Mouse (Mus musculus) lung, embryonic 14.5 days (tissue): ENCODE measurements at regions not wholly inside any gene's neighbourhood (a gene's known extent, or its start where the extent isn't known, plus 50 kb on each side); places are given as distances from the start of the nearest gene placed in this dataset.

Experiments
- ATAC-seq: fragments of 200-750 bp; cut with Nextera tagmentation; 2 replicates; pipeline ENCODE4 v1.8.0; 2017; ENCODE audit warnings: mild to moderate bottlenecking, moderate TSS enrichment, moderate library complexity; ENCODE audit not compliant: insufficient read depth
- DNase-seq: peaks from one replicate; pipeline ENCODE4 v3.0.0-alpha.2; 2015
- H3K27ac ChIP-seq: fragments of 300-500 bp; sonication (generic); 2 replicates; pipeline ENCODE4 v1.5.1; 2014; ENCODE audit warnings: low read depth, mild to moderate bottlenecking, moderate library complexity
- H3K27me3 ChIP-seq: fragments of 300-500 bp; sonication (generic); 2 replicates; pipeline ENCODE4 v1.6.1; 2014; ENCODE audit warnings: low read length, control low read depth; ENCODE audit not compliant: insufficient read depth
- H3K36me3 ChIP-seq: fragments of 300-500 bp; sonication (generic); 2 replicates; pipeline ENCODE4 v1.6.1; 2014; ENCODE audit warnings: control low read depth; ENCODE audit not compliant: insufficient read depth
- H3K4me1 ChIP-seq: fragments of 300-500 bp; sonication (generic); 2 replicates; pipeline ENCODE4 v1.6.1; 2014; ENCODE audit warnings: antibody characterized with exemption, control low read depth; ENCODE audit not compliant: insufficient read depth
- H3K4me2 ChIP-seq: fragments of 300-500 bp; sonication (generic); 2 replicates; pipeline ENCODE4 v1.6.1; 2014; ENCODE audit warnings: mild to moderate bottlenecking
- H3K4me3 ChIP-seq: fragments of 300-500 bp; sonication (generic); 2 replicates; pipeline ENCODE4 v1.5.1; 2014; ENCODE audit warnings: low read depth, low read length
- H3K9ac ChIP-seq: fragments of 300-500 bp; sonication (generic); 2 replicates; pipeline ENCODE4 v1.6.1; 2014
- H3K9me3 ChIP-seq: fragments of 300-500 bp; sonication (generic); 2 replicates; pipeline ENCODE4 v1.6.1; 2016; ENCODE audit warnings: low read depth, low read length, control low read depth
- CTCF ChIP-seq: IDR thresholded peaks from 2 replicates; pipeline ENCODE4 v1.5.1; 2016; ENCODE audit warnings: antibody characterized with exemption, low read depth
- WGBS: fragments of 180-500 bp; shearing (Covaris S2); extraction: QIAGEN DNeasy Blood & Tissue Kit; methylation state at CpG from one replicate; pipeline ENCODE4 v1.1.7; 2014; 5-methylcytosine and 5-hydroxymethylcytosine counted together

DNA sequence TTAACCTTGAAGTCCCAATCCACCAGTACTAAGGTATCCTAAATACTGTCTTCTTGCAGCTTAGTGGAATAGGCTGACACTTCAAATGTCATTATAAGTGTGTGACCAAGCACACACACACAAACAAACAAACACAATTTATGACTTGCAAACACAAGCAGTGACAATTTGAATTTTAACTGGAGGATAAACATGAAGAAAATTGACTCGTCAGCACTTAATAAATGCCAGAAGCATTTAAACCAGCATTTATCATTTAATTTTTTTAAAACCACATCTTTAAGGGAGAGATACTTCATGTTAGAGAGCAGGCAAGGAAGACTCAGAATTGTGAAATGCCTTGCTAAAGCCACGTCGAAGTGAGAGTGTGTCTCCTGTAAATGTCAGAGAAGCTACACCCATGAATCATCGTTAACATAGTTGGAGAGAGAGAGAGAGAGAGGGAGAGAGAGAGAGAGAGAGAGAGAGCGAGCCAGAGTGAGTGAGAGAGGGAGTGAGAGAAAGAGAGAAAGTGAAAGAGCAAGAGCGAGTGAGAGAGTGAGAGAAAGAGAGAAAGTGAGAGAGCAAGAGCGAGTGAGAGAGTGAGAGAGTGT lies 149.4 kb upstream of the Cdkn2b start:
- ATAC-seq: no peak
- DNase-seq: no peak
- TF ChIP-seq CTCF: no peak
- 57% methylated on average over 7 of the region's 7 CpGs for WGBS
- Histone ChIP-seq H3K27ac (no peak overlapping the region), H3K9me3 (no peaks in the 10 kb centered on the region), H3K36me3 (no peaks in the 10 kb centered on the region), H3K4me3 (no peak overlapping the region), H3K27me3 (no peaks in the 10 kb centered on the region), H3K4me2 (no peak overlapping the region), H3K4me1 (no peaks in the 10 kb centered on the region), H3K9ac (no peak overlapping the region)

DNA sequence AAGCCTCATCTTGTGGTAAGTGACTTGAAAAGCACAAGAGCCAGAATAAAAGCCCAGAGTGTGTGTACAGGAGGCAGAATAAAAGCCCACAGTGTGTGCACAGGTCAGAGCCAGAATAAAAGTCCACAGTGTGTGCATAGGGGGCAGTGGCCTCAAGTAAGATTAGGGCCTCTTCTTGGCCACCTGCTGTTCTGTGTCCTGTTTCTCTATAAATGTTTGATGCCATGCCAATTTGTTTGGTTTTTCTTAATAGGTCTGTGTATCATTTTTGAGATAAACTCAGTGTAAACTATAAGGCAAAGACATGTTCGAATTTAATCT lies 148.5 kb upstream of the Cdkn2b start:
- no peaks in the 10 kb centered on the region for H3K4me1 ChIP-seq
- H3K9ac ChIP-seq: no peak overlapping the region
- no peak overlapping the region for H3K4me3 ChIP-seq
- no peak for TF ChIP-seq CTCF
- DNase-seq (no peak), ATAC-seq (no peak)
- no peak overlapping the region for H3K27ac ChIP-seq
- H3K4me2 ChIP-seq: no peak overlapping the region
- no peaks in the 10 kb centered on the region for H3K27me3 ChIP-seq
- 68% methylated on average over 1 of the region's 1 CpGs for WGBS
- no peaks in the 10 kb centered on the region for H3K9me3 ChIP-seq
- H3K36me3 ChIP-seq: no peaks in the 10 kb centered on the region

DNA sequence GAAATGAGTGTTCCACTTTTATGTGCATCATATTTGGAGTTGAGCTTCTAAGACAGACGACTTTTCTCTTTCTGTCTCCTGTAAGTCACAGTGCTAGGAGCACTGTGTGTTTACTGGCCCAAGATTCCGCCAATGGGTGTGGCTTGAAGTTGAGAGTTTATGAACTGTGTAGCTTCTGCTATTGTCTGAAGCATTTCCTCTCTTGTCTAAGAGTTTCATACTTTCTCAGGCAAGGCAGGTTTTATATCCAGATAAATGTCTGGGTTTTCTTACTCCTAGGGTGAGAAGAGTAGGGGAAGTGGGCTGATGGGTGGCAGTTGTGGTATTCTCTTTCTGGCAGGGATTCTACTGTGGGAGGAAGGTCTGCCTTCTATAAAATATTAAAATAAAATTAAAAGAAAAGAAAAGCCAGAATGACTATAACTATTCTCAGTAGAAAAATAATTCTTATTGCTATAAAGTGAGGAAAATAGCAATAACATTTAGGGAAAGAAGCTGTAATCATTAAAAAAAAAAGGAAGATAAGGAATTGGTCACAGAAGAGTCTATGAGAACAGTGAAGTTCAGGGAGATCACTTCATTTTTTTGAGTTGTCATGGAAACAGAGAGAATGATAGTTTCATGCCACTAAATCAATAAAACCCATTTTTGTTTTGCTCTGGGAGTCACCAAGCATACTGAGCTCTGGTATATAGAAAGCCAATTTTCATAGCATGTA lies 147.9 kb upstream of the Cdkn2b start:
- Histone ChIP-seq H3K9me3 (no peaks in the 10 kb centered on the region), H3K4me1 (no peaks in the 10 kb centered on the region), H3K36me3 (no peaks in the 10 kb centered on the region), H3K4me2 (no peak overlapping the region), H3K27ac (no peak overlapping the region), H3K4me3 (no peak overlapping the region), H3K27me3 (no peaks in the 10 kb centered on the region), H3K9ac (no peak overlapping the region)
- DNase-seq (no peak), ATAC-seq (no peak)
- 50% methylated on average over 2 of the region's 2 CpGs for WGBS
- no peak for TF ChIP-seq CTCF

DNA sequence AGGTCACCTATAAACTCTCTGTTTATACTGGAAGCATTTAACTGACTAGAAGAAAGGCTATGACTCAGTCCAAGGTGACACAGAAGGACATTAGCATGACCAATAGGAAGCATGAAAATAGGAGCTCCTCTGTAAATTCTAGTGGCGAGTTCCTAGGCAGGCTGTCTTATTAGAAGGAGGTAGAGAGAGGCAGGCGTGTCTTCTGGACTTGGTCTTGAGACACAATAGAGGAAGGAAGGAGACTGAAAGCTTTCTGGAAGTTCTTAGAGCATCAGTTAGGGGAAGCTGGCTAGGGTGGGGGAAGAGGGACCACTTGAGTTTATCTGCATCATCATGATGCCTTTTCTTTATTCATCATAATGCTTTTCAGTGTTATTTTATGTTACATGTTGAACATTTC lies 147.0 kb upstream of the Cdkn2b start:
- WGBS: 85% methylated on average over 2 of the region's 2 CpGs
- no peaks in the 10 kb centered on the region for H3K36me3 ChIP-seq
- TF ChIP-seq CTCF: no peak
- no peaks in the 10 kb centered on the region for H3K4me1 ChIP-seq
- no peak overlapping the region for H3K9ac ChIP-seq
- no peak for ATAC-seq
- H3K27ac ChIP-seq: no peak overlapping the region
- no peaks in the 10 kb centered on the region for H3K9me3 ChIP-seq
- no peaks in the 10 kb centered on the region for H3K27me3 ChIP-seq
- H3K4me2 ChIP-seq: no peak overlapping the region
- no peak for DNase-seq
- H3K4me3 ChIP-seq: no peak overlapping the region

DNA sequence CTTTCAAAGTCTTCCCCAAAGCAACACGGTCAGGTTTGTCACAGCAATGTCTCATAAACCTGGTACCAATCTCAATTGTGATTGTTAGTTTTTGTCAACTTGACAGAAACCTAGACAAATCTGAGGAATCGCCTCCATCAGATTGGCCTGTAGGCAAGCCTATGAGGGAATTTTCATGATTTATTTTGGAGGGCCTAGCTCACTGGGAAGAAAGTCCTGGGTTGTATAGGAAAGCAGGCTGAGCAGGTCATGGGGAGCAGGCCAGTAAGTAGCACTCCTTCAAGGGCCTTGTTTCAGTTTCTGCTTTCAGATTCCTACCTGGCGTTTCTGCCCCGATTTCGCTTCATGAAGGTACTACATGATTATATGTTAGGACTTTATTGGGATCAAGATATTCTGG lies 144.1 kb upstream of the Cdkn2b start:
- Histone ChIP-seq H3K27me3 (no peaks in the 10 kb centered on the region), H3K4me3 (no peak overlapping the region), H3K4me1 (no peaks in the 10 kb centered on the region), H3K27ac (no peak overlapping the region), H3K36me3 (no peaks in the 10 kb centered on the region), H3K4me2 (no peak overlapping the region), H3K9ac (no peak overlapping the region), H3K9me3 (no peaks in the 10 kb centered on the region)
- no peak for ATAC-seq
- WGBS: 88% methylated on average over 5 of the region's 5 CpGs
- TF ChIP-seq CTCF: no peak
- DNase-seq: no peak

DNA sequence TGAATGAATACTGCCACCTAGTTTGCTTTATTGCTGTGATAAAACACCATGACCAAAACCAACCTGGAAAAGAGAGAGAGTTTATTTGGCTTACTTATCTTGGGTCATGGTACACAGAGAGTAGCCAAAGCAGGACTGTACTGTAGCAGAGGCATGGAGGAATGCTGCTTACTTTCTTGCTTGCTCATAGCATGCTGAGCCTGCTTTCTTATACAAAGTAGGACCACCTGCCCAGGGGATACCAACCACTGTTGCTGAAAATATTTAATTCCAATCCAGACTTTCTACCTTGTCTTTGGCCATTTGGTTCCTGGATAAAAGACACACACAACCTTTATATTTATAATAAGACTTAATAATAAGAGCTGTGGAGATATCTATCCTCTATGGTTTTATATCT lies 142.2 kb upstream of the Cdkn2b start:
- H3K9ac ChIP-seq: no peak overlapping the region
- DNase-seq (no peak), ATAC-seq (no peak)
- no peaks in the 10 kb centered on the region for H3K9me3 ChIP-seq
- no peaks in the 10 kb centered on the region for H3K4me1 ChIP-seq
- H3K4me2 ChIP-seq: no peak overlapping the region
- TF ChIP-seq CTCF: no peak
- H3K4me3 ChIP-seq: no peak overlapping the region
- no peak overlapping the region for H3K27ac ChIP-seq
- no peaks in the 10 kb centered on the region for H3K27me3 ChIP-seq
- no peaks in the 10 kb centered on the region for H3K36me3 ChIP-seq

DNA sequence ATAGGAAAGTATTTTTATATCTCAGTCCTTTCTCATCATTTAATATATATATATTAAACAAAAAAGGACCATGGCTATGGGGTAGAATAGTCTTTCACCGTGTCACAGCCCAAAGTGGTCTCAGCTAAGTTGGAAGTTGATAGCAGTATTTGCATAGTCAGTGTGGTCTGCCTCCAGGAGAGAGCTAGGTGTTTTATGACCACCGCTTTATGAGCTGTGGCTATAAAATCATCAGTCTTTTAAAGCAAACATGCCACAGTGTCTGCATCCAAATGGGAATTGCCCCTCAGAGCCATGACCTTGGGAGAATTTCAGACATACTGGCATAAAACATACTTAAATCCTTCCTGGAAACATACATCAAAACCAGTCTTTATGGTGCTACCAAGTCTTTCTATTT lies 140.9 kb upstream of the Cdkn2b start:
- no peaks in the 10 kb centered on the region for H3K36me3 ChIP-seq
- H3K4me3 ChIP-seq: no peak overlapping the region
- ATAC-seq (no peak), DNase-seq (no peak)
- no peak overlapping the region for H3K27ac ChIP-seq
- no peak overlapping the region for H3K4me2 ChIP-seq
- WGBS: 45% methylated on average over 2 of the region's 2 CpGs
- no peaks in the 10 kb centered on the region for H3K27me3 ChIP-seq
- no peaks in the 10 kb centered on the region for H3K9me3 ChIP-seq
- H3K4me1 ChIP-seq: no peaks in the 10 kb centered on the region
- H3K9ac ChIP-seq: no peak overlapping the region
- TF ChIP-seq CTCF: no peak
